Mouse (Mus musculus) MEL (cell line): Measurements from ENCODE around the gene Olfm4. TPM values are rescaled to one million over a fixed set of nuclear protein-coding genes. Genes with fewer than 3 reads are reported as not detected.

Experiments used
- DNase-seq: peaks from one replicate; pipeline ENCODE4 v3.0.0; 2011; ENCODE audit warnings: low read depth, low spot score
- H3K27ac ChIP-seq: 2 replicates; pipeline ENCODE4 v1.5.1; 2012; ENCODE audit warnings: low read depth, mild to moderate bottlenecking, control low read depth, low read length, moderate library complexity; ENCODE audit not compliant: control insufficient read depth
- H3K27me3 ChIP-seq, 2 experiments: fragments of 150-350 bp in 1 of 2; sonication (generic) in 1 of 2; 2 replicates each; pipeline ENCODE4 v1.6.1; 2012; ENCODE audit warnings: low read length in 2 of 2, mild to moderate bottlenecking in 2 of 2, improper control_type of control experiment in 1 of 2, moderate library complexity in 1 of 2; ENCODE audit not compliant: insufficient read depth in 2 of 2, control insufficient read depth in 1 of 2
- H3K36me3 ChIP-seq, 2 experiments: 2 replicates each; pipeline ENCODE4 v1.6.1; 2012 to 2014; ENCODE audit warnings: low read length in 2 of 2, improper control_type of control experiment in 1 of 2, inconsistent platforms in 1 of 2, mild to moderate bottlenecking in 1 of 2; ENCODE audit not compliant: insufficient read depth in 2 of 2, control insufficient read depth in 1 of 2
- H3K4me1 ChIP-seq, 2 experiments: fragments of 150-350 bp in 1 of 2; sonication (generic) in 1 of 2; 2 replicates each; pipeline ENCODE4 v1.6.1; 2012; ENCODE audit warnings: low read length in 2 of 2, improper control_type of control experiment in 1 of 2, mild to moderate bottlenecking in 1 of 2; ENCODE audit not compliant: insufficient read depth in 2 of 2, control insufficient read depth in 1 of 2
- H3K4me3 ChIP-seq, 2 experiments: fragments of 150-350 bp in 1 of 2; sonication (generic) in 1 of 2; 2 replicates each; pipeline ENCODE4 v1.5.1; 2012; ENCODE audit warnings: low read depth in 2 of 2, low read length in 2 of 2, mild to moderate bottlenecking in 2 of 2, moderate library complexity in 2 of 2, control low read depth in 1 of 2, improper control_type of control experiment in 1 of 2; ENCODE audit not compliant: control insufficient read depth in 1 of 2, insufficient read depth in 1 of 2
- H3K79me2 ChIP-seq: 2 replicates; pipeline ENCODE4 v1.6.1; 2012; ENCODE audit warnings: mild to moderate bottlenecking, low read length, moderate library complexity; ENCODE audit not compliant: control insufficient read depth, poor library complexity, insufficient read depth
- H3K9ac ChIP-seq: 2 replicates; pipeline ENCODE4 v1.6.1; 2012; ENCODE audit warnings: low read depth, mild to moderate bottlenecking, control low read depth, low read length, moderate library complexity; ENCODE audit not compliant: control insufficient read depth, poor library complexity, severe bottlenecking
- H3K9me3 ChIP-seq: fragments of 150-350 bp; sonication (generic); replicated peaks from 2 replicates; pipeline ENCODE4 v1.6.1; 2012; ENCODE audit warnings: mild to moderate bottlenecking, low read length, improper control_type of control experiment, moderate library complexity; ENCODE audit not compliant: insufficient read depth
- BHLHE40 ChIP-seq: IDR thresholded peaks from 2 replicates; pipeline ENCODE4 v1.6.1; 2012; ENCODE audit warnings: low read depth, mild to moderate bottlenecking, inconsistent platforms, low read length, improper control_type of control experiment, borderline replicate concordance
- CTCF ChIP-seq, 3 experiments: IDR thresholded peaks in 2 of 3; conservative IDR thresholded peaks in 1 of 3; 2 replicates each; pipeline ENCODE4 v1.5.1; 2011 to 2012; ENCODE audit warnings: low read length in 3 of 3, low read depth in 2 of 3, mild to moderate bottlenecking in 2 of 3, improper control_type of control experiment in 1 of 3, inconsistent platforms in 1 of 3, mixed read lengths in 1 of 3, moderate library complexity in 1 of 3; ENCODE audit not compliant: control insufficient read depth in 1 of 3, insufficient read depth in 1 of 3, poor library complexity in 1 of 3, severe bottlenecking in 1 of 3
- EP300 ChIP-seq, 2 experiments: IDR thresholded peaks; 2 replicates each; pipeline ENCODE4 v1.6.1; 2011; ENCODE audit warnings: improper control_type of control experiment in 2 of 2, low read length in 2 of 2, low read depth in 1 of 2, mild to moderate bottlenecking in 1 of 2
- ETS1 ChIP-seq: IDR thresholded peaks from 2 replicates; pipeline ENCODE4 v1.6.1; 2012; ENCODE audit warnings: low read depth, mild to moderate bottlenecking, inconsistent platforms, low read length, improper control_type of control experiment, moderate library complexity
- GABPA ChIP-seq: IDR thresholded peaks from 2 replicates; pipeline ENCODE4 v1.6.1; 2012; ENCODE audit warnings: low read depth, mild to moderate bottlenecking, inconsistent platforms, low read length, improper control_type of control experiment, moderate library complexity
- HCFC1 ChIP-seq: IDR thresholded peaks from 2 replicates; pipeline ENCODE4 v1.6.1; 2012; ENCODE audit warnings: low read depth, mild to moderate bottlenecking, inconsistent platforms, low read length, improper control_type of control experiment, moderate library complexity
- JUND ChIP-seq: IDR thresholded peaks from 2 replicates; pipeline ENCODE4 v1.6.1; 2011; ENCODE audit warnings: low read depth, mild to moderate bottlenecking, improper control_type of control experiment, low read length
- MAFK ChIP-seq: IDR thresholded peaks from 2 replicates; pipeline ENCODE4 v1.6.1; 2011; ENCODE audit warnings: low read depth, mild to moderate bottlenecking, low read length, improper control_type of control experiment, borderline replicate concordance
- MAX ChIP-seq: IDR thresholded peaks from 2 replicates; pipeline ENCODE4 v1.6.1; 2011; ENCODE audit warnings: low read length, improper control_type of control experiment
- MAZ ChIP-seq: IDR thresholded peaks from 2 replicates; pipeline ENCODE4 v1.6.1; 2012; ENCODE audit warnings: low read depth, mild to moderate bottlenecking, inconsistent platforms, low read length, improper control_type of control experiment
- MEF2A ChIP-seq: IDR thresholded peaks from 2 replicates; pipeline ENCODE4 v1.6.1; 2014; ENCODE audit warnings: low read depth, mild to moderate bottlenecking, inconsistent platforms, low read length, improper control_type of control experiment; ENCODE audit not compliant: poor library complexity, insufficient replicate concordance, severe bottlenecking; ENCODE audit errors: extremely low read depth
- MYB ChIP-seq: IDR thresholded peaks from 2 replicates; pipeline ENCODE4 v1.6.1; 2011; ENCODE audit warnings: mild to moderate bottlenecking, low read depth, low read length, improper control_type of control experiment
- MYC ChIP-seq: IDR thresholded peaks from 2 replicates; pipeline ENCODE4 v1.6.1; 2011; ENCODE audit warnings: low read depth, mild to moderate bottlenecking, low read length, improper control_type of control experiment, moderate library complexity
- NRF1 ChIP-seq: IDR thresholded peaks from 2 replicates; pipeline ENCODE4 v1.6.1; 2014; ENCODE audit warnings: low read depth, mild to moderate bottlenecking, inconsistent platforms, low read length, improper control_type of control experiment, moderate library complexity; ENCODE audit not compliant: poor library complexity, insufficient read depth, severe bottlenecking
- POLR2A ChIP-seq, 2 experiments: IDR thresholded peaks; 2 replicates each; pipeline ENCODE4 v1.6.1; 2011 to 2012; ENCODE audit warnings: low read length in 2 of 2, mild to moderate bottlenecking in 2 of 2, control low read depth in 1 of 2, improper control_type of control experiment in 1 of 2, low read depth in 1 of 2, moderate library complexity in 1 of 2; ENCODE audit not compliant: control insufficient read depth in 1 of 2, insufficient read depth in 1 of 2, poor library complexity in 1 of 2
- POLR2AphosphoS2 ChIP-seq: IDR thresholded peaks from 2 replicates; pipeline ENCODE4 v1.6.1; 2011; ENCODE audit warnings: low read length, improper control_type of control experiment
- RCOR1 ChIP-seq: IDR thresholded peaks from 2 replicates; pipeline ENCODE4 v1.6.1; 2012; ENCODE audit warnings: low read depth, mild to moderate bottlenecking, inconsistent platforms, low read length, improper control_type of control experiment
- SIN3A ChIP-seq: IDR thresholded peaks from 2 replicates; pipeline ENCODE4 v1.6.1; 2012; ENCODE audit warnings: low read length, improper control_type of control experiment, inconsistent platforms
- TAL1 ChIP-seq: IDR thresholded peaks from 2 replicates; pipeline ENCODE4 v1.6.1; 2012; ENCODE audit warnings: mild to moderate bottlenecking, inconsistent platforms, low read length, moderate library complexity, mixed read lengths
- TBP ChIP-seq: IDR thresholded peaks from 2 replicates; pipeline ENCODE4 v1.8.0; 2011; ENCODE audit warnings: low read depth, low read length, improper control_type of control experiment
- TCF12 ChIP-seq: IDR thresholded peaks from 2 replicates; pipeline ENCODE4 v1.6.1; 2014; ENCODE audit warnings: low read depth, mild to moderate bottlenecking, inconsistent platforms, low read length, improper control_type of control experiment, moderate library complexity
- UBTF ChIP-seq: IDR thresholded peaks from 2 replicates; pipeline ENCODE4 v1.6.1; 2012; ENCODE audit warnings: low read depth, mild to moderate bottlenecking, inconsistent platforms, low read length, improper control_type of control experiment, moderate library complexity, borderline replicate concordance; ENCODE audit not compliant: insufficient read depth
- USF1 ChIP-seq: IDR thresholded peaks from 2 replicates; pipeline ENCODE4 v1.6.1; 2014; ENCODE audit warnings: low read depth, mild to moderate bottlenecking, inconsistent platforms, low read length, improper control_type of control experiment, moderate library complexity
- USF2 ChIP-seq, 2 experiments: IDR thresholded peaks; 2 replicates each; pipeline ENCODE4 v1.6.1; 2011 to 2012; ENCODE audit warnings: improper control_type of control experiment in 2 of 2, low read length in 2 of 2, borderline replicate concordance in 1 of 2, inconsistent platforms in 1 of 2, low read depth in 1 of 2, mild to moderate bottlenecking in 1 of 2; ENCODE audit not compliant: insufficient read depth in 1 of 2
- polyA plus RNA-seq, 2 experiments: library from polyadenylated mRNA; stranded (reverse) in 1 of 2; unstranded in 1 of 2; fragments of >175 nt in 1 of 2; fragments of >200 nt in 1 of 2; gene quantifications; 2 replicates each; pipeline versions ENCODE4 v1.2.1 to v1.2.4; 2012; ENCODE audit warnings: low replicate concordance in 2 of 2, low read depth in 1 of 2; ENCODE audit not compliant: insufficient read length in 2 of 2, insufficient read depth in 1 of 2, missing spikeins in 1 of 2
- total RNA-seq: library from RNA; depleted of rRNA; stranded (reverse); fragments of 300-350 nt; gene quantifications from 2 replicates; pipeline ENCODE4 v1.2.3, GENCODE M21; 2012

Gene Olfm4
- total and polyA plus RNA-seq, 3 experiments: not detected

- no peak for TF ChIP-seq POLR2AphosphoS2
- TF ChIP-seq ETS1: no peak
- TF ChIP-seq USF1: no peak
- TF ChIP-seq HCFC1: no peak
- no peak for TF ChIP-seq EP300 (IDR thresholded peaks at IDR 0.05; ENCODE audit: low read depth in 1 of 2, low read length in 2 of 2)
- TF ChIP-seq TAL1: no peak
- Histone ChIP-seq H3K36me3 (no peaks in the 10 kb centered on the region), H3K79me2 (no peaks in the 10 kb centered on the region), H3K4me1 (no peaks in the 10 kb centered on the region), H3K27me3 (no peaks in the 10 kb centered on the region; a peak in 2 of 4 replicates), H3K9ac (no peak overlapping the region), H3K4me3 (no peak overlapping the region), H3K27ac (no peak overlapping the region), H3K9me3 (no peaks in the 10 kb centered on the region)
- DNase-seq: no peak
These were observed 46.9 kb upstream of the Olfm4 start for GRCm38 (mm10) chr14:79936879-79937468.

DNA sequence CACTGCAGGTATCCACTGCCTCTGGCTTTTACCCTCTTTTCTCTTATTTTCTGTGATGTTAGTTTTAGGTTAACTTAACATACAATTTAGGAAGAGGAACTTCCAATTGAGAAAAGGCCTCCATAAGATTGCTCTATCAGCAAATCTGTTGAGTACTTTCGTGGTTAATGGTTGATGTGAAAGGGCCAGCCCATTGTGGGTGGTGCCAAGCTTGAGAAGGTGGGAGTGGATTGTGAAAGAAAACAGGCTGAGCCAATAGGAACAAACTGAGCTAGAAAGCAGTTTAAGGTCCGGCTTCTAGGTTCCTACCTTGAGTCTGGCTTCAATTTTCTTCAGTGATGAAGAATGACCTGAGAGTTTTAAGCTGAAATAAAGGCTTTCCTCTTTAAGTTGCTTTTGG, 38.0 kb upstream of the Olfm4 start:
- no peak overlapping the region for H3K4me3 ChIP-seq

DNA sequence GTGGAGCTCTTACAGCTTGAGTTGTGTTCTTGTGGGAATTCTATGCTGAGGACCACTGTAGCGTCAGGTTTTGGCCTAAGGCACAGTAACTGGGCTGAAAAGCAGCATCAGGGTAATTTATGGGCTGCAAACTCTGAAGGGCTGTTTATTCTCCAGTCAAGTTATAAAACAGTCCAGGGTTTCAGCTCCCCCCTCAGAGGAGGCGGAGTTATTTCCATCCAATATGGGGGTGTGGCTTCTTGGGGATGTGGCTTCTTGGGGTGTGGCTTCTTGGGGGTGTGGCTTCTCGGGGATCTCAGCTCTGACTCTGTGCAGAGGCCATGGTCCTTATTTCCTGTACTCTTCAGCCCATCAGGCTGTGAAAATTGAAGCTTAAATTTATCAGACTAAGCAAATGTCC, 28.2 kb upstream of the Olfm4 start:
- no peaks in the 10 kb centered on the region; a peak in 1 of 4 replicates for H3K27me3 ChIP-seq
- no peaks in the 10 kb centered on the region for H3K9me3 ChIP-seq
- no peaks in the 10 kb centered on the region for H3K4me1 ChIP-seq
- no peak overlapping the region for H3K27ac ChIP-seq
- H3K79me2 ChIP-seq: no peaks in the 10 kb centered on the region
- no peak for TF ChIP-seq MEF2A
- no peak for TF ChIP-seq CTCF (IDR thresholded peaks at IDR 0.05 in 2 of 3, conservative IDR thresholded peaks at IDR 0.05 in 1 of 3; ENCODE audit: control insufficient read depth in 1 of 3, insufficient read depth in 1 of 3, low read depth in 2 of 3, low read length in 3 of 3, poor library complexity in 1 of 3, severe bottlenecking in 1 of 3)
- no peak for TF ChIP-seq ETS1
- TF ChIP-seq UBTF: no peak
- TF ChIP-seq JUND: no peak
- TF ChIP-seq MAX: no peak
- TF ChIP-seq POLR2A (IDR thresholded peaks at IDR 0.05; ENCODE audit: control insufficient read depth in 1 of 2, insufficient read depth in 1 of 2, low read depth in 1 of 2, low read length in 2 of 2, poor library complexity in 1 of 2): no peak
- TF ChIP-seq SIN3A: no peak
- no peak for TF ChIP-seq NRF1
- no peak for TF ChIP-seq EP300 (IDR thresholded peaks at IDR 0.05; ENCODE audit: low read depth in 1 of 2, low read length in 2 of 2)
- TF ChIP-seq POLR2AphosphoS2: no peak
- no peak for TF ChIP-seq MYC
- TF ChIP-seq MAZ: no peak
- no peak for TF ChIP-seq USF2 (IDR thresholded peaks at IDR 0.05; ENCODE audit: borderline replicate concordance in 1 of 2, insufficient read depth in 1 of 2, low read depth in 1 of 2, low read length in 2 of 2)
- no peak for TF ChIP-seq TBP
- no peak overlapping the region for H3K9ac ChIP-seq
- no peak overlapping the region for H3K4me3 ChIP-seq
- DNase-seq: no peak
- no peaks in the 10 kb centered on the region for H3K36me3 ChIP-seq

More for the DNA sequence above, 38.0 kb upstream of the Olfm4 start:
- no peak for DNase-seq
- H3K27ac ChIP-seq: no peak overlapping the region
- H3K9me3 ChIP-seq: no peaks in the 10 kb centered on the region
- H3K79me2 ChIP-seq: no peaks in the 10 kb centered on the region
- no peaks in the 10 kb centered on the region for H3K36me3 ChIP-seq
- no peaks in the 10 kb centered on the region for H3K4me1 ChIP-seq
- no peaks in the 10 kb centered on the region for H3K27me3 ChIP-seq
- no peak overlapping the region for H3K9ac ChIP-seq
- TF ChIP-seq MAFK (no peak), USF1 (no peak), RCOR1 (no peak), MYB (no peak), NRF1 (no peak), TCF12 (no peak), POLR2AphosphoS2 (no peak), GABPA (no peak), BHLHE40 (no peak), UBTF (no peak)
